Comparison of ENCODE assay signal across 8 mouse cellular contexts in genomic region chr9:22306726-22307125, GRCm38 (mm10). TPM values are rescaled to one million over a fixed set of nuclear protein-coding genes. Genes with fewer than 3 reads are reported as not detected.
A peak's percentile ranks its signal among the peaks of the same experiment; 100 is the strongest.
DNase-seq lines count a peak whose midpoint lies in the region; ATAC-seq lines count a peak whose summit lies in the region.

No protein-coding gene starts in this region.

- WGBS in lung, embryonic 15.5 days = 19% methylated on average over 6 of the region's 6 CpGs
- WGBS in hindbrain, embryonic 11.5 days = 20% methylated on average over 6 of the region's 6 CpGs
- WGBS in midbrain, embryonic 10.5 days = 22% methylated on average over 6 of the region's 6 CpGs

- peak overlapping the region; percentile 80 for H3K27ac ChIP-seq in lung, embryonic 15.5 days
- H3K27ac ChIP-seq in hindbrain, embryonic 11.5 days (ENCODE audit: low read depth, low read length) = peak overlapping the region; percentile 66; the same call in 1 of the 2 replicates
- H3K27ac ChIP-seq in midbrain, embryonic 10.5 days (replicated peaks) = peak overlapping the region; percentile 99

- no peaks in the 10 kb centered on the region for H3K9me3 ChIP-seq in lung, embryonic 15.5 days
- H3K9me3 ChIP-seq in hindbrain, embryonic 11.5 days (ENCODE audit: control insufficient read depth, low read length) = no peaks in the 10 kb centered on the region
- peaks cover 19% of the 10 kb centered on the region for H3K9me3 ChIP-seq in midbrain, embryonic 10.5 days (replicated peaks)

- peak; percentile 8 for DNase-seq in CD4-positive, CD25-positive, alpha-beta regulatory T cell, adult 2 months (ENCODE audit: low read depth, low spot score)
- DNase-seq in lung, postnatal 10 days = no peak
- peak; percentile 59 for DNase-seq in hindbrain, embryonic 11.5 days (ENCODE audit: low spot score)
- DNase-seq in midbrain, embryonic 10.5 days (ENCODE audit: low spot score) = peak; percentile 21
- no peak for DNase-seq in spleen, adult 12 weeks (ENCODE audit: low spot score)
- no peak for DNase-seq in urinary bladder, postnatal 10 days (ENCODE audit: low spot score)

- peaks cover 24% of the 10 kb centered on the region for H3K36me3 ChIP-seq in lung, embryonic 15.5 days
- H3K36me3 ChIP-seq in hindbrain, embryonic 11.5 days (ENCODE audit: control insufficient read depth, insufficient read depth, low read length) = peaks cover 16% of the 10 kb centered on the region
- peaks cover 36% of the 10 kb centered on the region for H3K36me3 ChIP-seq in midbrain, embryonic 10.5 days

- peak overlapping the region; percentile 94 for H3K4me3 ChIP-seq in lung, embryonic 15.5 days
- peak overlapping the region; percentile 71 for H3K4me3 ChIP-seq in hindbrain, embryonic 11.5 days (ENCODE audit: low read depth, low read length)
- H3K4me3 ChIP-seq in midbrain, embryonic 10.5 days = peak overlapping the region; percentile 96

- H3K4me2 ChIP-seq in lung, embryonic 15.5 days = peak overlapping the region; percentile 83
- H3K4me2 ChIP-seq in hindbrain, embryonic 11.5 days (replicated peaks; ENCODE audit: low read depth, low read length) = peak overlapping the region; percentile 76

- no peaks in the 10 kb centered on the region for H3K27me3 ChIP-seq in lung, embryonic 15.5 days
- no peaks in the 10 kb centered on the region for H3K27me3 ChIP-seq in hindbrain, embryonic 11.5 days (ENCODE audit: control insufficient read depth, insufficient read depth, low read length)
- no peaks in the 10 kb centered on the region for H3K27me3 ChIP-seq in midbrain, embryonic 10.5 days (ENCODE audit: low read depth, poor library complexity, severe bottlenecking)

- H3K9ac ChIP-seq in lung, embryonic 15.5 days = peak overlapping the region; percentile 93
- peak overlapping the region; percentile 91 for H3K9ac ChIP-seq in hindbrain, embryonic 11.5 days (ENCODE audit: low read depth, low read length)

- peaks cover 9% of the 10 kb centered on the region for H3K4me1 ChIP-seq in lung, embryonic 15.5 days
- H3K4me1 ChIP-seq in hindbrain, embryonic 11.5 days (replicated peaks; ENCODE audit: control insufficient read depth, insufficient read depth, low read length) = no peaks in the 10 kb centered on the region; the same call in 1 of the 2 replicates
- H3K4me1 ChIP-seq in midbrain, embryonic 10.5 days = peaks cover 10% of the 10 kb centered on the region

- no peak for ATAC-seq in CD4-positive, CD25-positive, alpha-beta regulatory T cell, adult 4 months
- ATAC-seq in lung, embryonic 15.5 days (ENCODE audit: borderline replicate concordance, extremely low read depth, low FRiP score, low TSS enrichment) = no peak
- ATAC-seq in hindbrain, embryonic 11.5 days (ENCODE audit: low FRiP score) = no peak

RNA-seq across cellular contexts. Expression of gene Zfp810, which starts 0.7 kb away (rescaled TPM):
- 10 to 100 TPM in 1 of 2 experiments, 1 to 10 TPM in 1; 10.0 to 15.8 TPM for polyA plus RNA-seq in CD4-positive, CD25-positive, alpha-beta regulatory T cell, adult 4 months (2017; shearing (Covaris generic))
- polyA plus RNA-seq in lung, embryonic 15.5 days (2015; fragmentation: Nextera tagmentation; extraction: Ambion mirVana) = 22.0 and 22.3 TPM in 2 replicates
- polyA plus RNA-seq in hindbrain, embryonic 11.5 days (2014; fragmentation: Nextera tagmentation; extraction: Ambion mirVana) = 25.5 and 34.1 TPM in 2 replicates
- 23.1 and 30.3 TPM in 2 replicates for polyA plus RNA-seq in midbrain, embryonic 10.5 days (2016; fragmentation: Nextera tagmentation; extraction: Ambion mirVana)

RNA-seq across cellular contexts. Expression of gene Zfp599, which starts 47.0 kb away (rescaled TPM):
- 1 to 10 TPM; 7.1 to 7.4 TPM for polyA plus RNA-seq in CD4-positive, CD25-positive, alpha-beta regulatory T cell, adult 4 months (2017; shearing (Covaris generic))
- 5.3 and 5.5 TPM in 2 replicates for polyA plus RNA-seq in lung, embryonic 15.5 days (2015; fragmentation: Nextera tagmentation; extraction: Ambion mirVana)
- polyA plus RNA-seq in hindbrain, embryonic 11.5 days (2014; fragmentation: Nextera tagmentation; extraction: Ambion mirVana) = 7.1 and 8.1 TPM in 2 replicates
- polyA plus RNA-seq in midbrain, embryonic 10.5 days (2016; fragmentation: Nextera tagmentation; extraction: Ambion mirVana) = 5.7 and 6.8 TPM in 2 replicates

Comparison
In these comparisons a context has a peak if more than half of its experiments do, and no peak if none do; other contexts are left out.
1. DNase-seq: peak in CD4-positive, CD25-positive, alpha-beta regulatory T cell, adult 2 months (single experiment), hindbrain, embryonic 11.5 days (single experiment) and midbrain, embryonic 10.5 days (single experiment); none in lung, postnatal 10 days (single experiment), spleen, adult 12 weeks (single experiment) and urinary bladder, postnatal 10 days (single experiment).
2. Peak in every context shown above with its lines, with median percentiles within 50 percentile points of each other: H3K27ac ChIP-seq and H3K4me3 ChIP-seq.